Mouse (Mus musculus): Measurements from ENCODE around the gene Ttll8. TPM values are rescaled to one million over a fixed set of nuclear protein-coding genes. Genes with fewer than 3 reads are reported as not detected.

Gene Ttll8
- polyA plus RNA-seq, 1 experiment from 2014 or later = not detected

- Histone ChIP-seq H3K27me3 (ENCODE audit: control insufficient read depth, insufficient read depth, low read length) (no peaks in the 10 kb centered on the region), H3K4me2 (ENCODE audit: low read length) (no peak overlapping the region)
- 87% methylated on average over 6 of the region's 6 CpGs for WGBS
Measured at GRCm38 (mm10) chr15:88895891-88896290, 58.3 kb downstream of the Ttll8 start.

GRCm38 (mm10) chr15:88895119-88895518 is 59.1 kb downstream of the Ttll8 start:
- no peak overlapping the region for H3K9ac ChIP-seq (replicated peaks; ENCODE audit: low read length)
- H3K9me3 ChIP-seq (ENCODE audit: control insufficient read depth, low read length) = no peaks in the 10 kb centered on the region
- no peak overlapping the region for H3K4me2 ChIP-seq (ENCODE audit: low read length)
- H3K27ac ChIP-seq (replicated peaks; ENCODE audit: low read depth, low read length) = no peak overlapping the region
- 59% methylated on average over 7 of the region's 7 CpGs for whole genome bisulfite sequencing
- ATAC-seq (ENCODE audit: low FRiP score, low TSS enrichment) = no peak
- no peak overlapping the region for H3K4me3 ChIP-seq (replicated peaks; ENCODE audit: low read depth, low read length)
- H3K4me1 ChIP-seq (ENCODE audit: control insufficient read depth, insufficient read depth, low read length) = no peaks in the 10 kb centered on the region
- DNase-seq = no peak
- H3K27me3 ChIP-seq (ENCODE audit: control insufficient read depth, insufficient read depth, low read length) = 0 out of 2 replicates have a peak, but pooled peaks cover 2% of the 10 kb centered on the region
- H3K36me3 ChIP-seq (ENCODE audit: control insufficient read depth, insufficient read depth, low read length) = no peaks in the 10 kb centered on the region

More at GRCm38 (mm10) chr15:88895891-88896290, 58.3 kb downstream of the Ttll8 start:
- H3K9me3 ChIP-seq (ENCODE audit: control insufficient read depth, low read length) = no peaks in the 10 kb centered on the region
- H3K4me3 ChIP-seq (replicated peaks; ENCODE audit: low read depth, low read length) = no peak overlapping the region
- H3K9ac ChIP-seq (replicated peaks; ENCODE audit: low read length) = no peak overlapping the region
- no peaks in the 10 kb centered on the region for H3K4me1 ChIP-seq (ENCODE audit: control insufficient read depth, insufficient read depth, low read length)
- no peak for ATAC-seq (ENCODE audit: low FRiP score, low TSS enrichment)
- no peak overlapping the region for H3K27ac ChIP-seq (replicated peaks; ENCODE audit: low read depth, low read length)
- H3K36me3 ChIP-seq (ENCODE audit: control insufficient read depth, insufficient read depth, low read length) = no peaks in the 10 kb centered on the region
- DNase-seq = no peak

- no peak overlapping the region for H3K4me3 ChIP-seq (replicated peaks; ENCODE audit: low read depth, low read length)
- ATAC-seq (ENCODE audit: low FRiP score, low TSS enrichment) (no peak), DNase-seq (no peak)
- H3K36me3 ChIP-seq (ENCODE audit: control insufficient read depth, insufficient read depth, low read length) = no peaks in the 10 kb centered on the region
- H3K9me3 ChIP-seq (ENCODE audit: control insufficient read depth, low read length) = no peaks in the 10 kb centered on the region
- H3K4me1 ChIP-seq (ENCODE audit: control insufficient read depth, insufficient read depth, low read length) = no peaks in the 10 kb centered on the region
- peaks cover 6% of the 10 kb centered on the region; the same call in 1 of the 2 replicates for H3K27me3 ChIP-seq (ENCODE audit: control insufficient read depth, insufficient read depth, low read length)
- no peak overlapping the region for H3K4me2 ChIP-seq (ENCODE audit: low read length)
- 84% methylated on average over 5 of the region's 5 CpGs for WGBS
- no peak overlapping the region for H3K9ac ChIP-seq (replicated peaks; ENCODE audit: low read length)
- no peak overlapping the region for H3K27ac ChIP-seq (replicated peaks; ENCODE audit: low read depth, low read length)
Measured at GRCm38 (mm10) chr15:88892876-88893275, 61.3 kb downstream of the Ttll8 start.

GRCm38 (mm10) chr15:88892252-88892651 is 62.0 kb downstream of the Ttll8 start:
- no peaks in the 10 kb centered on the region for H3K36me3 ChIP-seq (ENCODE audit: control insufficient read depth, insufficient read depth, low read length)
- 85% methylated on average over 1 of the region's 1 CpGs for WGBS
- DNase-seq (no peak), ATAC-seq (ENCODE audit: low FRiP score, low TSS enrichment) (no peak)
- H3K4me3 ChIP-seq (replicated peaks; ENCODE audit: low read depth, low read length) = no peak overlapping the region
- H3K4me2 ChIP-seq (ENCODE audit: low read length) = no peak overlapping the region
- H3K9me3 ChIP-seq (ENCODE audit: control insufficient read depth, low read length) = no peaks in the 10 kb centered on the region
- H3K9ac ChIP-seq (replicated peaks; ENCODE audit: low read length) = no peak overlapping the region
- H3K27me3 ChIP-seq (ENCODE audit: control insufficient read depth, insufficient read depth, low read length) = peaks cover 6% of the 10 kb centered on the region; the same call in 1 of the 2 replicates
- no peaks in the 10 kb centered on the region for H3K4me1 ChIP-seq (ENCODE audit: control insufficient read depth, insufficient read depth, low read length)
- no peak overlapping the region for H3K27ac ChIP-seq (replicated peaks; ENCODE audit: low read depth, low read length)

GRCm38 (mm10) chr15:88891676-88892040 is 62.6 kb downstream of the Ttll8 start:
- no peak for DNase-seq
- no peak overlapping the region for H3K27ac ChIP-seq (replicated peaks; ENCODE audit: low read depth, low read length)
- no peak for ATAC-seq (ENCODE audit: low FRiP score, low TSS enrichment)
- H3K4me1 ChIP-seq (ENCODE audit: control insufficient read depth, insufficient read depth, low read length) = no peaks in the 10 kb centered on the region
- peak overlapping the region; percentile 83; the same call in 1 of the 2 replicates for H3K4me2 ChIP-seq (ENCODE audit: low read length)
- no peaks in the 10 kb centered on the region for H3K36me3 ChIP-seq (ENCODE audit: control insufficient read depth, insufficient read depth, low read length)
- H3K4me3 ChIP-seq (replicated peaks; ENCODE audit: low read depth, low read length) = peak overlapping the region; percentile 51; the same call in 1 of the 2 replicates
- peaks cover 6% of the 10 kb centered on the region; the same call in 1 of the 2 replicates for H3K27me3 ChIP-seq (ENCODE audit: control insufficient read depth, insufficient read depth, low read length)
- no peaks in the 10 kb centered on the region for H3K9me3 ChIP-seq (ENCODE audit: control insufficient read depth, low read length)
- no peak overlapping the region for H3K9ac ChIP-seq (replicated peaks; ENCODE audit: low read length)
- WGBS = 66% methylated on average over 8 of the region's 8 CpGs

GRCm38 (mm10) chr15:88890751-88891675 is 63.2 kb downstream of the Ttll8 start:
- 2% methylated on average over 41 of the region's 41 CpGs for WGBS
- peak overlapping the region; percentile 45; the same call in 1 of the 2 replicates for H3K27ac ChIP-seq (replicated peaks; ENCODE audit: low read depth, low read length)
- H3K4me1 ChIP-seq (ENCODE audit: control insufficient read depth, insufficient read depth, low read length) = no peaks in the 10 kb centered on the region
- H3K27me3 ChIP-seq (ENCODE audit: control insufficient read depth, insufficient read depth, low read length) = peaks cover 6% of the 10 kb centered on the region; the same call in 1 of the 2 replicates
- no peaks in the 10 kb centered on the region for H3K9me3 ChIP-seq (ENCODE audit: control insufficient read depth, low read length)
- peak overlapping the region; percentile 71 for H3K9ac ChIP-seq (replicated peaks; ENCODE audit: low read length)
- H3K4me2 ChIP-seq (ENCODE audit: low read length) = peak overlapping the region; percentile 83
- ATAC-seq (ENCODE audit: low FRiP score, low TSS enrichment) (peak; percentile 88), DNase-seq (peak; percentile 88)
- no peaks in the 10 kb centered on the region for H3K36me3 ChIP-seq (ENCODE audit: control insufficient read depth, insufficient read depth, low read length)
- peak overlapping the region; percentile 51 for H3K4me3 ChIP-seq (replicated peaks; ENCODE audit: low read depth, low read length)

- H3K9me3 ChIP-seq (ENCODE audit: control insufficient read depth, low read length) = no peaks in the 10 kb centered on the region
- H3K4me1 ChIP-seq (ENCODE audit: control insufficient read depth, insufficient read depth, low read length) = no peaks in the 10 kb centered on the region
- H3K27ac ChIP-seq (replicated peaks; ENCODE audit: low read depth, low read length) = no peak overlapping the region
- H3K9ac ChIP-seq (replicated peaks; ENCODE audit: low read length) = peak overlapping the region; percentile 71; the same call in 1 of the 2 replicates
- H3K27me3 ChIP-seq (ENCODE audit: control insufficient read depth, insufficient read depth, low read length) = peaks cover 6% of the 10 kb centered on the region; the same call in 1 of the 2 replicates
- 67% methylated on average over 3 of the region's 3 CpGs for WGBS
- DNase-seq (peak; percentile 32), ATAC-seq (ENCODE audit: low FRiP score, low TSS enrichment) (no peak)
- no peaks in the 10 kb centered on the region for H3K36me3 ChIP-seq (ENCODE audit: control insufficient read depth, insufficient read depth, low read length)
- H3K4me3 ChIP-seq (replicated peaks; ENCODE audit: low read depth, low read length) = peak overlapping the region; percentile 51
- H3K4me2 ChIP-seq (ENCODE audit: low read length) = peak overlapping the region; percentile 83
Measured at GRCm38 (mm10) chr15:88889994-88890393, 64.2 kb downstream of the Ttll8 start.

GRCm38 (mm10) chr15:88889032-88889431 is 65.2 kb downstream of the Ttll8 start:
- peaks cover 6% of the 10 kb centered on the region; the same call in 1 of the 2 replicates for H3K27me3 ChIP-seq (ENCODE audit: control insufficient read depth, insufficient read depth, low read length)
- ATAC-seq (ENCODE audit: low FRiP score, low TSS enrichment) = no peak
- H3K27ac ChIP-seq (replicated peaks; ENCODE audit: low read depth, low read length) = no peak overlapping the region
- no peak overlapping the region for H3K9ac ChIP-seq (replicated peaks; ENCODE audit: low read length)
- DNase-seq = no peak
- no peaks in the 10 kb centered on the region for H3K36me3 ChIP-seq (ENCODE audit: control insufficient read depth, insufficient read depth, low read length)
- H3K4me2 ChIP-seq (ENCODE audit: low read length) = no peak overlapping the region
- no peaks in the 10 kb centered on the region for H3K9me3 ChIP-seq (ENCODE audit: control insufficient read depth, low read length)
- WGBS = 87% methylated on average over 3 of the region's 3 CpGs
- H3K4me1 ChIP-seq (ENCODE audit: control insufficient read depth, insufficient read depth, low read length) = no peaks in the 10 kb centered on the region
- H3K4me3 ChIP-seq (replicated peaks; ENCODE audit: low read depth, low read length) = no peak overlapping the region
